Mouse (Mus musculus): ENCODE results near the gene Rpl10a. TPM values are rescaled to one million over a fixed set of nuclear protein-coding genes. Genes with fewer than 3 reads are reported as not detected.

Rpl10a gene
- polyA plus RNA-seq, 1 experiment, result 5,540 TPM

DNA sequence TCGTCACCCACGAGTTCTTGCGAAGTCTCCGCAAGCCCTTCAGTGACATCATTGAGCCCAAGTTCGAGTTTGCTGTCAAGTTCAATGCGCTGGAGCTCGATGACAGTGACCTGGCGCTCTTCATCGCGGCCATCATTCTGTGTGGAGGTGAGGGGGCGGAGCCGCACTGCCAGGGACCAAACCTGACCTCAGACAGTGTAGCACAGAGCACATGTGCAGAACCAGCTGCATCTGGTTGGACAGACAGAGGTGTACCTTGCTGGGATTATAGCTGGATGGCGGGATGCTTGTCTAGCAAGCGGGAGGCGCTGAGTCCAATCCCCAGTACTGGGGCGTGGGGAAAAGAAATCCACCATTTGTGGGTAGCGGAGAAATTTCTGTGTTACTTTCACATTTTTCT, 29.4 kb upstream of the Rpl10a start:
- no peak for TF ChIP-seq GATA1 (IDR thresholded peaks at IDR 0.05; ENCODE audit: low read length)

DNA sequence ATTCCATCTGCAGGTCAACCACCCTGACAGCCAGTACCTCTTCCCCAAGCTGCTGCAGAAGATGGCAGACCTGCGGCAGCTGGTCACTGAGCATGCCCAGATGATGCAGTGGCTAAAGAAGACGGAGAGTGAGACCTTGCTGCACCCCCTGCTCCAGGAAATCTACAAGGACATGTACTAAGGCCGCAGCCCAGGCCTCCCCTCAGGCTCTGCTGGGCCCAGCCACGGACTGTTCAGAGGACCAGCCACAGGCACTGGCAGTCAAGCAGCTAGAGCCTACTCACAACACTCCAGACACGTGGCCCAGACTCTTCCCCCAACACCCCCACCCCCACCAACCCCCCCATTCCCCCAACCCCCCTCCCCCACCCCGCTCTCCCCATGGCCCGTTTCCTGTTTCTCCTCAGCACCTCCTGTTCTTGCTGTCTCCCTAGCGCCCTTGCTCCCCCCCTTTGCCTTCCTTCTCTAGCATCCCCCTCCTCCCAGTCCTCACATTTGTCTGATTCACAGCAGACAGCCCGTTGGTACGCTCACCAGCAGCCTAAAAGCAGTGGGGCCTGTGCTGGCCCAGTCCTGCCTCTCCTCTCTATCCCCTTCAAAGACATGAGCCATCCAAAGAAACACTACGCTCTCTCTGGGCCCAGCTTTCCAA, 28.5 kb upstream of the Rpl10a start:
- no peak for TF ChIP-seq GATA1 (IDR thresholded peaks at IDR 0.05; ENCODE audit: low read length)

DNA sequence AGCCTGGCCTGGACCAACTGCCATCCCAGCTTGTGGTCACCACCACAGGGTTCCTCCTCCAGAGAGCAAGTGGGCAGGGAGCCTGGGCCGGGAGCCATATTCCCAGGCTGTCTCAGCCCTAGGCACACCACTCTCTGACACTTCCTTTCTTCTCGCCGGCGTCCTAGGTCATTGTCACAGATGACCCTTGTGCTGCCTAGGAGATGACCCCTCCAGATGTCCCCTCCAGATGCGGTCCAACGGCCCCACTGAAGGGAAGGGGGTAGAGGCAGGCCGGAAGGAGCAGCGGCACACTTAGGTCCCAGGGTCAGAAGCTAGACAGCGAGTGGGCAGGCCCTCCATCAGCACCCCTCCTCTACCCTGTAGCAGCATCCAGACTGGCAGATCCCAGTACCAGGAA, 27.9 kb upstream of the Rpl10a start:
- TF ChIP-seq GATA1 (IDR thresholded peaks at IDR 0.05; ENCODE audit: low read length), result no peak

DNA sequence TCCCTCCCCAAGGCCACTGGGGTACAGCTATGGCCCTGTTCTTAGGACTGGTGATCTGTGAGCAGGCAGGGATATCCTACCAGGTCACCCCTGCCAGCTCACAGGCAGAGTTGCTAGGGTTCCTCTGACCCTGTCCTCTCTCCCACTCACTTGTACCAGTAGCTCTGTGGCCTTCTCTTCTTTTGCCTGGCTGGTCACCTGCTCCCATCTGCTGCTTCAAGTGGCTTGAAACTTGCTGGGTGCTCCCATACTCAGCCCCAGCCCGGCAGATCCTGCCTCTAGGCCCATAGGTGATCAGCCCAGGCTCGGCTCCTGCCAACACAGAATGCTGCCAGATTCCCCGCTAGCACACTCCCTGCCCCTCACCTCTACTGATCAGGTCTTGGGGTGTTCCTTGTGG, 27.4 kb upstream of the Rpl10a start:
- no peak for TF ChIP-seq GATA1 (IDR thresholded peaks at IDR 0.05; ENCODE audit: low read length)

DNA sequence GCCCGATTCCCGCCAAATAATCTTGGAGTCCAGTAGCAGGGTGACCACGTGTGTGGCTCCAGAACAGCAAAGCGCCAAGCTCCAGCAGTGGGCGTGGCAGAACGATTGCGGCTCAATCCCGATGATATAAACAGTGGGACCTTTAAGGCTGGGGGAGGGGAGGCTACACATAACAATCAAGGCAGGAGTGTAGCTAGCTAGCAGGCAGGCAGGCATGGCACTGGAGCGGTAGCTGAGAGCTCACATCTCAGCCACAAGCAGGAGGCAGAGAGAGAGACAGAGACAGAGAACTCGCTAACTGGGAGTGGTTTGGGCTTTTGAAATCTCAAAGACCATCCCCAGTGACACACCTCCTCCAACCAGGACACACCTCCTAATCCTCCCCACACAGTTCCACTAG, 23.1 kb upstream of the Rpl10a start:
- TF ChIP-seq GATA1 (IDR thresholded peaks at IDR 0.05; ENCODE audit: low read length), result no peak

DNA sequence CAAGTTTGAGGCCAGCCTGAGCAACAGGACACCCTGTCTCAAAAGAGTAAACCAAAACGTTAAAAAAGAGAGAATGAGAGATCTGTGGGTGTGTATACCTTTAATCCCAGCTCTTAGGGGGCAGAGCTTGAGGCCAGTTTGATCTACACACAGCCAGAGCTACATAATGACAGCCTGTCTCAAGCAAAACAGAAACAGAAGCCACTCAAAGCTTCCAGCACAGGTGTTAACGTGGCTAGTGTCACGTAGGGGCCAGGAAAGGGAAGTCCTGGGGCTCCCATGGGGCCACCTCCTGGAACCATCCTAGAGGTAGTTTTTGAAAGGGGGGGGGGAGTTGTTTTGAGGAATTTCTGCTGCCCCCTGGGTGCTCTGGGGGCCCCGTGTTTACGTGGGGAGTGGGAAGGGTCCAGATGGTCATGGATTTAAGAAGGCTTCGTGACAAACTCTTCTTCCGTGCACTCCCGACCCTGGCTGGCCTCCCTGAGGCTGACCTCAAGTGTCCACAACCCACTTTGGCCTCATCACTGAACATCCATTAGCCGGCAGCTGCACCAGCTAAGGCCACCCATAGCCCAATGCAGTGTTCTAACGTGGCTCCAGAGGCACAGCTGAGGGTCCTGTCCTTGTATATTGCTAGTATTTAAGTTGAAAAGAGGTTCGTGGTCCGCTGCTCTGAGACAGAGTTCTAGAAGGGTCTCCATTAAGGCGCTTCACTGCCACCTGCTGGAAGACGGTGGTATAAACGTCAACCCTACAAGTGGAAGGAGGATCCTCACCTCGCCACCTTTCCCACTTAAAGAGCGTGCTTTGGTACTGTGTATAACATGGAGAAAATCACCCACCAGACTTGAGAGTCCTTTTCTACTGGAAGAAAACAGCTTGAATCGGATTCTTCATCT, 19.7 kb upstream of the Rpl10a start:
- no peak for TF ChIP-seq GATA1 (IDR thresholded peaks at IDR 0.05; ENCODE audit: low read length)

DNA sequence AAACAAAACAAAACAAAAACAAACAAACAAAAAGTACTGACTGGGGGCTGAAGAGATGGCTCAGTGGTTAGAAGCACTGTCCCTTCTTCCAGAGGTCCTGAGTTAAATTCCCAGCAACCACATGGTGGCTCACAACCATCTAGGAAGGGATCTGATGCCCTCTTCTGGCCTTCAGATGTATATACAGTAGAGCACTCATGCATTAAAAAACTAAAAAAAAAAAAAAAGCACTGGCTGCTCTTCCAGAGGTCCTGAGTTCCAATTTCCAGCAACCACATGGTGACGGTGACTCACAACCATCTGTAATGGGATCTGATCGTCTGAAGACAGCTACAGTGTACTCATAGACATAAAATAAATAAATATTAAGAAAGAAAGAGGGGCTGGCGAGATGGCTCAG, 17.4 kb upstream of the Rpl10a start:
- TF ChIP-seq GATA1 (IDR thresholded peaks at IDR 0.05; ENCODE audit: low read length), result no peak

DNA sequence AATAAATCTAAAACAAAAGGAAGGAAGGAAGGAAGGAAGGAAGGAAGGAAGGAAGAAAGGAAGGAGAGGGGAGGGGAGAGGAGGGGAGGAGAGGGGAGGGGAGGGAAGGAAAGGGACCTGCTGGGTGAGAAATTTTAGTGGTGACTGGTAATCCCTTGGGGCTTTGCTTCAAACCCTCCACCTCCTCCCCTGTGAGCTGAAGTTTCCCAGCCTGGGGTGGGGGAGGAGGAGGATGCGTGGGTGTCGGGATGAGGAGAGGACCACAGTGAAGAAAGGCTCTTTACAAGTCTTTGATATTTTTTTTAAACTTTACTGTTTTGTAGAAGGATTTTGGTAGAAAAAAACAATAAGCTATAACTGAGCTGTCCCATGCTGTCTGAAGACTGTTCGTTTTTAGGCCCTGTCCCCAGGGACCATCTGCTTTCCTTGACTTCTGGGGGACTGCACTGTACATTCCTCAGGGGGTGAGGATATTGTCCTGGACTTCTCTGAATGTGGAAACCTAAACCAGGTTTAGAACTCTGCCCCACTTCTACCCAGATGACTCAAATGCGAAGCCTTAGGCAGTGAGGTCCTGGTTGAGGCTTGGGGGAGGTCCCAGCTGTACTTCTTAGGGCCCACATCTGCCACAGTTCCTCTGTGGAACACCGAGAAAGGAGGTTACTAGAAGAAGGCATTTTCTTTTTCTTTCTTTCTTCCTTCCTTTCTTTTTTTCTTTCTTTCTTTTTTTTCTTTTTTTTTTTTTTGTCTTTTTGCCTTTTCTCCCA, 16.7 kb upstream of the Rpl10a start:
- TF ChIP-seq GATA1 (IDR thresholded peaks at IDR 0.05; ENCODE audit: low read length), result no peak

DNA sequence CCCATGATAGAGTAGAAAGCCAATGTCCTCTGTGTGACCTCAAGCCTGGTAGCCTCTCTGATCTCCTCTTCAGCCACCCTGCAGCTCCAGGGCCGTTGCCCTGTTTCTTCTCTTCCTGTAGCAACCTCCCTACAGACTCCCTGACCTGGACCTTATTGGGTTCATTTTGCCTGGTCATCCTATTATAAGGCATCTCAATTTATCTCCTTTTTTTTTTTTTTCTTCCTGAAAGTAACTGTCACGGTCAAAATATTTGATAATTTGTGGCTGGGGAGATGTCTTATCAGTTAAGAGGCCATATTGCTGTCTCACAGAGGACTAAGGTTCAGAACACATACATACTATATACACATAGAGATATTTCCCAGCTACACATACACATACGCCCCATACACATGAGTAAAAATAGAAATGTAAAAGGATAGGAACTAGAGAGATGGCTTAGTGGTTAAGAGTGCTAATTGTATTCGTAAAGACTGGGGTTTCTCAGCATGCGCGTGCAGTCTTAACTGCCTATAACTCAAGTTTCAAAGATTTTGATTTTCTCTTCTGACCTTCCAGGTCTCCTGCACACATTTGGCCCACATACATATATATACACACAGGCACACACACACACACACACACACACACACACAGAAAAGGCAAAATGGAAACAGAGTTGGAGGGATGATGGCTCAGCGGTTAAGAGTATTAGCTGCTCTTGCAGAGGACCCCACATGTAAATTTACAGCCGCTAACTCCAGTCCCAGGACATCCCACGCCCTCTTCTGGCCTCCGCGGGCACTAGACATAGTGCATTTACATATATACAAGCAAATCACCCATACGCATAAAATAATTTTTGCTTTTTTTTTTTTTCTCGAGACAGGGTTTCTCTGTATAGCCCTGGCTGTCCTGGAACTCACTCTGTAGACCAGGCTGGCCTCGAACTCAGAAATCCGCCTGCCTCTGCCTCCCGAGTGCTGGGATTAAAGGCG, 15.7 kb upstream of the Rpl10a start:
- TF ChIP-seq GATA1 (IDR thresholded peaks at IDR 0.05; ENCODE audit: low read length), result no peak

DNA sequence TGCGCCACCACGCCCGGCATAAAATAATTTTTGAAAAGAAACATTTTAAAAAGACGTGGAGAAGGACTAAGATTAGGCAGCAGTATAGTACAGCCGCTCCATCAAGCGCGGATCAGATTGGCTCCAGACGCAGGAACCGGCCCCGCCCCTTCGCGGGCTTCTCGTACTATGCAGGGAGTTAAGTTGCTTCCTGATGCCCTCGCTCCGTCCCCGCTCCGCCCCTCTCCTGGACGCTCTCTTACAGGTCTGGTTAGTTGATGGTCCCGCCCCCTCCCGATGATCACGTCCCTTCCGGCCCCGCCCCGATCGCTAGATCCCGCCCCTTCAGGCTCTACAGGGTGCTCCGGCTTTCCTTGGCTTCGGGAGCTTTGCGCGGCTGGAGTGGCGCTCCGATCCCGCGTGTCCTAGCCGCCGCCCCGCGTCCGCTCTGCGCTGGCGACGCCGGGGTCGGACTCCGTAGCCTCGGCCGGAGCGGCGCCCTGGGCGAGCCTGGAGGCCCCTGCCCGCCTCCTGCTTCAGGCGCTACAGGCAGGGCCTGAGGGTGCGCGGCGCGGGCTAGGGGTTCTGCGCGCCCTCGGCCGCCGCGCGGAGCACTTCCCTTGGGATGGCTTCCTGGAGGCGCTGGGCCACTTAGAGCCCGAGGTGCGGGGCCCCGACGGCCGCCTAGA, 14.9 kb upstream of the Rpl10a start, which contains the start of gene Fance:
Gene Fance (plus strand): TSS at position 308 of the 668 bp plus-strand sequence.
- no peak for TF ChIP-seq GATA1 (IDR thresholded peaks at IDR 0.05; ENCODE audit: low read length)

DNA sequence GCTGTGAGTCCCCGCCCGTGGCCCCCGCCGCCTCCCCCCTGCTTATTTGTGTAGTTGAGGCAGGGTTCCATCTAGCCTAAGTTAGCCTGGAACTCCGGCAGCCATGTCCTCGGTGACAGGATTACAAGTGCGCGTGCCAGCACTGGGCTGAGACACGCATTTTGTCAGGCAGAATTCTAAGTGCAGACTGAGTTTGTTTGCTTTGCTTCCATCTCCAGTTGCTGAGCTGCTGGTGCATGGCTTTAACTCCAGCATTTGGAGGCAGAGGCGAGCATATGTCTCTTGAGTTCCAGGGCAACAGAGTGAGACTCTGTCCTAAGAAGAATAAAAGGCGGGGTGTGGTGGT, 14.4 kb upstream of the Rpl10a start:
- TF ChIP-seq GATA1 (IDR thresholded peaks at IDR 0.05; ENCODE audit: low read length), result no peak

DNA sequence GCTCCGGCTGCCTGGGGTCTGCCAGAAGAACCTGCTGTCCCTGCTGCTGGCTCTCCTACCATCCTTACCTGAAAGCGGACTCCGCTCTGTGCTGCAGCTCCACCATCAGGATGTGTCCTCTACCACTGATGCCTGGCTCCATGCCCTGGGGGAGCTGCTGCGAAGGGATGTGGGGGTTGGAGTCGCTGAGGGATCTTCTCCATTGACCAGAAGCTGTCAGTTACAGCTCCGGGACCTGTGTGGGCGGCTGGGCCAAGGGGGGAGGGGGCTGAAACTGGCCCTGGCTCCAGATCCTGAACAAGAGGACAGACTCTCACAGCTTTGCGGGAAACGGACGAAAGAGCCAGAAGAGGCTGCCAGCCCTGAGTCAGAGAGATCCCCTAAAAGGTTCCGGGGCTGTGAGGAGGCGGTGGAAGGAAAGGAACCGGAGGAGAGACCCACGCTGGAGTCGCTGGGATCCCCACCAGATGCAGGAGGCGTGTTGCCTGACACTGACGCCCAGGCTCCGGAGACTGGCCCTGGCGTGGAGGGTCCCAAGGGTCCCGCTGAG, 12.6 kb upstream of the Rpl10a start:
- no peak for TF ChIP-seq GATA1 (IDR thresholded peaks at IDR 0.05; ENCODE audit: low read length)

DNA sequence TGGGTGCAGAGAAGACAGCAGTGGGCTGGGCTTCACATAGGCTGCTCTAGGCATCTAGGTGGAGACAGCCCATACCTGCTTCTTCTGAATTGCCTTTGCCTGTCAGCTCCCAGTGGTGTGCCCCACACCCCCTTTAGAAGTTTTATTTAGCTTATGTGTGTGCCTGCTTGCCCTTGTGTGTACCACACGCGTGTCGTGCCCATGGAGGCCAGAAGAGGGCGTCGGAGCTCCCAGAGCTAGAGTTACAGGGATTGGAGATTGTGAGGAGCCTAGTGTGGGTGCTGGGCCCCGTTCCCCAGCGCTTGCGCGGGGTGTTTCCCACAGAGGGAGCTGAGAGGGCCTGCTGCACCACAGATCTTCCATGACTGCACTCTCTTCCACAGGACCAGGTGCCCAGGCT, 11.8 kb upstream of the Rpl10a start:
- TF ChIP-seq GATA1 (IDR thresholded peaks at IDR 0.05; ENCODE audit: low read length), result no peak

DNA sequence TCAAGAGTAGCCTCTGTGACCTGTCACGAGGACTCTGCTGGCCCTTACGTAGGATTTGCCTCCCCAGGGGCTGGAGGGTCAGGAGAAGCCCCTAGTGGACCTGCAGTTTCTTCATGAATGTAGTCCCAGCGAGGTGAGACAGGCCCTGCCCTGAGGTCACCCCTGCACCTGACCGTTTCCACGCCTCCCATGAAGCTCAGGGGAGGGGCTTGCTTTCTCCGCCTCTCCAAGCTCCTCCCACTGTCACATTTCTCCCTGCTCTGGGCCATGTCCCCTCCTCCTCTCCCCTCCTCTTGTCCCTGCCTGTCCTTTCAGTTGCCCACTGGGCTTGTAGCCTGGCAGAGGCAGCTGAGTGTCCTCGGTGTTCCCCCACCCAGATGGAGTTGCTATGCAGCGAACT, 11.2 kb upstream of the Rpl10a start:
- no peak for TF ChIP-seq GATA1 (IDR thresholded peaks at IDR 0.05; ENCODE audit: low read length)
